Mouse (Mus musculus): Measurements from ENCODE around the gene Itpk1.

Gene Itpk1

GRCm38 (mm10) chr12:102593699-102594098 is 111.0 kb downstream of the Itpk1 start:
- DNase-seq (ENCODE audit: low spot score) = no peak

- DNase-seq (ENCODE audit: low spot score) = no peak
Observed at GRCm38 (mm10) chr12:102590711-102591360, 113.9 kb downstream of the Itpk1 start.

GRCm38 (mm10) chr12:102587106-102587505 is 117.6 kb downstream of the Itpk1 start:
- DNase-seq (ENCODE audit: low spot score) = no peak

GRCm38 (mm10) chr12:102586286-102586881 is 118.3 kb downstream of the Itpk1 start:
- no peak for DNase-seq (ENCODE audit: low spot score)

GRCm38 (mm10) chr12:102585390-102585789 is 119.3 kb downstream of the Itpk1 start:
- DNase-seq (ENCODE audit: low spot score) = no peak

- DNase-seq (ENCODE audit: low spot score) = no peak
Observed at GRCm38 (mm10) chr12:102582441-102582840, 122.3 kb downstream of the Itpk1 start.

- no peak for DNase-seq (ENCODE audit: low spot score)
Observed at GRCm38 (mm10) chr12:102581579-102582196, 123.0 kb downstream of the Itpk1 start.

GRCm38 (mm10) chr12:102579041-102579440 is 125.7 kb downstream of the Itpk1 start:
- peak; percentile 36 for DNase-seq (ENCODE audit: low spot score)

GRCm38 (mm10) chr12:102576659-102577398 is 127.9 kb downstream of the Itpk1 start:
- DNase-seq (ENCODE audit: low spot score) = no peak

- DNase-seq (ENCODE audit: low spot score) = no peak
Observed at GRCm38 (mm10) chr12:102575541-102576329, 129.0 kb downstream of the Itpk1 start.

GRCm38 (mm10) chr12:102573036-102573435 is 131.7 kb downstream of the Itpk1 start:
- no peak for DNase-seq (ENCODE audit: low spot score)

GRCm38 (mm10) chr12:102571666-102572065 is 133.1 kb downstream of the Itpk1 start:
- DNase-seq (ENCODE audit: low spot score) = no peak

GRCm38 (mm10) chr12:102570734-102571133 is 134.0 kb downstream of the Itpk1 start:
- DNase-seq (ENCODE audit: low spot score) = no peak

- no peak for DNase-seq (ENCODE audit: low spot score)
Observed at GRCm38 (mm10) chr12:102570111-102570510, 134.6 kb downstream of the Itpk1 start.

- no peak for DNase-seq (ENCODE audit: low spot score)
Observed at GRCm38 (mm10) chr12:102568219-102568618, 136.5 kb downstream of the Itpk1 start.

- no peak for DNase-seq (ENCODE audit: low spot score)
Observed at GRCm38 (mm10) chr12:102566951-102567350, 137.8 kb downstream of the Itpk1 start.

GRCm38 (mm10) chr12:102565086-102565485 is 139.6 kb downstream of the Itpk1 start:
- peak; percentile 50 for DNase-seq (ENCODE audit: low spot score)

- no peak for DNase-seq (ENCODE audit: low spot score)
Observed at GRCm38 (mm10) chr12:102557372-102557771, 147.4 kb downstream of the Itpk1 start.

- no peak for DNase-seq (ENCODE audit: low spot score)
Observed at GRCm38 (mm10) chr12:102555850-102556249, 148.9 kb downstream of the Itpk1 start.

- DNase-seq (ENCODE audit: low spot score) = peak; percentile 64
Observed at GRCm38 (mm10) chr12:102554721-102555516, 149.8 kb downstream of the Itpk1 start, which contains the start of gene Chga. Chga (plus strand) TSS chr12:102554969.

GRCm38 (mm10) chr12:102553705-102554275 is 150.9 kb downstream of the Itpk1 start:
- DNase-seq (ENCODE audit: low spot score) = no peak
